Mouse (Mus musculus) cerebellum, adult 9-10 months (tissue): Measurements from ENCODE around the gene Myo1e.

ENCODE experiments used
- DNase-seq: peaks from one replicate; pipeline ENCODE4 v3.0.0; 2022

Gene Myo1e

DNA sequence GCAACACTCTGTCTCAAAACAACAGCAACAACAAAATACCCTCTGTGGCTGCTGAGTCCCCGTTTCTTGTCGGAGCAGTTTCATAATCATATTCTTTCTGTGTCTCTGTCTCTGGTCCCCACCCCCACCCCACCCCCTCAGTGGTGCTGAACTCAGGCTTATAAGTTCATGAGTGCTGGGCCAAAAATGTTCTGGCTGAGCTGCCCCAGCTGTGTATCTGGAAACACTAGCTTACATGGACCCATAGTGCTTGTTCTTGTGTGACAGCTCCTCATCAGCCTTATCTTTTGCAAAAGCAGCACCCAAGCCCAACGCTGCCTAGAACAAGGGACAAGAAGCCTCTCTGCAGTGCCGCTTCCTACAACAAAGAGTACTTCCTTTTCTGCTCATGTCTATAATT lies 232.8 kb downstream of the Myo1e start:
- DNase-seq: no peak

DNA sequence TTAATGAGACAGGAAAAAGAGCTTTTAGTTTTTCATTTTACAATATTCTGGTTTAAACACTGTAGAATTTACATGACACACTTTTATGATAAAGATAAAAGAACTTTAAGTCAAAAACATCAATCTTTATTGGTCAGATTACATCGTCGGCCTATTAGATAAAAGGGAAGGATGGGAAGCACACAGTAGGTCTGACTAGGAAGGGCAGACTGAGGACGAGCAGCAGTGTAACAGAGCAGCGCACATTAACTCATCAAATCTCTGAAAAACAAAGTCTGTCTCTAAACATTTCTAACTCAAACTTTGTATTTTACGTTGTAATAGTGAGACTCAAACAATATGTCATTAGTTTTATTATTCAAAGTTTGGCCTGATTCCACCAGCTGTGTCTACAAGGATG lies 241.9 kb downstream of the Myo1e start:
- DNase-seq: no peak
